Mouse (Mus musculus) hindbrain, embryonic 12.5 days (tissue): Measurements from ENCODE around the gene Gm21294. TPM values are rescaled to one million over a fixed set of nuclear protein-coding genes. Genes with fewer than 3 reads are reported as not detected.
"Not testable (repeated sequence)": the region's sequence is repeated elsewhere in the genome, so short reads cannot be mapped to it uniquely, and the experiment has no call there.

Source experiments
- ATAC-seq: fragments of 200-750 bp; cut with Nextera tagmentation; 2 replicates; pipeline ENCODE4 v1.8.0; 2017; ENCODE audit warnings: moderate TSS enrichment; ENCODE audit not compliant: low FRiP score
- H3K27ac ChIP-seq: fragments of 300-500 bp; sonication (generic); 2 replicates; pipeline ENCODE4 v1.5.1; 2016; ENCODE audit warnings: mild to moderate bottlenecking
- H3K27me3 ChIP-seq: fragments of 300-500 bp; sonication (generic); 2 replicates; pipeline ENCODE4 v1.6.1; 2016; ENCODE audit warnings: mild to moderate bottlenecking
- H3K36me3 ChIP-seq: fragments of 300-500 bp; sonication (generic); 2 replicates; pipeline ENCODE4 v1.6.1; 2016; ENCODE audit warnings: mild to moderate bottlenecking
- H3K4me1 ChIP-seq: fragments of 300-500 bp; sonication (generic); 2 replicates; pipeline ENCODE4 v1.6.1; 2016
- H3K4me2 ChIP-seq: fragments of 300-500 bp; sonication (generic); replicated peaks from 2 replicates; pipeline ENCODE4 v1.6.1; 2016; ENCODE audit warnings: mild to moderate bottlenecking
- H3K4me3 ChIP-seq: fragments of 300-500 bp; sonication (generic); 2 replicates; pipeline ENCODE4 v1.5.1; 2016; ENCODE audit warnings: mild to moderate bottlenecking
- H3K9ac ChIP-seq: fragments of 300-500 bp; sonication (generic); 2 replicates; pipeline ENCODE4 v1.6.1; 2016; ENCODE audit warnings: mild to moderate bottlenecking, moderate library complexity
- H3K9me3 ChIP-seq: fragments of 300-500 bp; sonication (generic); replicated peaks from 2 replicates; pipeline ENCODE4 v1.6.1; 2016; ENCODE audit warnings: mild to moderate bottlenecking
- WGBS: fragments of 180-500 bp; shearing (Covaris S2); methylation state at CpG from one replicate; pipeline ENCODE4 v1.1.7; 2016; 5-methylcytosine and 5-hydroxymethylcytosine counted together
- polyA plus RNA-seq: library from polyadenylated mRNA; unstranded; fragments of >200 nt; fragmentation: Nextera tagmentation; extraction: Ambion mirVana; gene quantifications from 2 replicates; pipeline ENCODE4 v1.2.1, GENCODE M21; 2016

Gm21294 gene
- not detected in 2 replicates for polyA plus RNA-seq

DNA sequence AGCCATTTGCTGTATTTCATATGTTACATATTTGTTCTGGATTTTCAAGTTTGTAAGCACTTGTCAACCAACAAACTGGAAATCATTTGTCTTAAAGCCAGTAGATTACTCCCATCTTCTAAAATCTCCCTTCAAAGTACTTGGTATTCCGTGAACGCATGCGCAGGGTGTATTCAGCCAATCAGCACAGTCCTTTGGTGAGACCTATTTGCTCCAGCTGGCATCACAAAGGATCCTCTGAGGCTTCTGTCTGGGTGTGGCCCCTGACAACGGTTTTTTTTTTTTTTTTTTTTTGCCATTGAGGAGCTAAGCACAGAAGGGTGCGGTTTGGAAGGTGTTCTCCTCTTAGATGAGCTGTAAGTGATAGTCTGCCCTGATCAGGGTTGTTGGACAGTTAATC is at the start of gene Gm21294:
Gm21294 (plus strand) TSS at position 301 of the 400 bp plus-strand sequence.
- H3K4me3 ChIP-seq, H3K27me3 ChIP-seq, H3K36me3 ChIP-seq, H3K27ac ChIP-seq, H3K9ac ChIP-seq, H3K4me1 ChIP-seq, ATAC-seq, H3K9me3 ChIP-seq, H3K4me2 ChIP-seq: not testable (repeated sequence)
- WGBS: no CpG with 5 or more reads among the region's 5 CpGs

DNA sequence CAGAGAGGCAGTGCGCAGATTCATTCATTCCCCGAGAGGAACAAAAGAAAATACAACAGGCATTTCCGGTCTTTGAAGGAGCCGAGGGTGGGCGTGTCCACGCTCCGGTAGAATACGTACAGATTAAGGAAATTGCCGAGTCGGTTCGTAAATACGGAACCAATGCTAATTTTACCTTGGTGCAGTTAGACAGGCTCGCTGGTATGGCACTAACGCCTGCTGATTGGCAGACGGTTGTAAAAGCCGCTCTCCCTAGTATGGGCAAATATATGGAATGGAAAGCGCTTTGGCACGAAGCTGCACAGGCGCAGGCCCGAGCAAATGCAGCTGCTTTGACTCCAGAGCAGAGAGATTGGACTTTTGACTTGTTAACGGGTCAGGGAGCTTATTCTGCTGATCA is 73.6 kb downstream of the Gm21294 start:
- not testable (repeated sequence) for ATAC-seq
- WGBS: 88% methylated on average over 6 of the region's 21 CpGs

More for the DNA sequence above, 73.6 kb downstream of the Gm21294 start:
- not testable (repeated sequence) for H3K9me3 ChIP-seq, H3K4me3 ChIP-seq, H3K27me3 ChIP-seq, H3K4me1 ChIP-seq, H3K36me3 ChIP-seq, H3K9ac ChIP-seq, H3K4me2 ChIP-seq, H3K27ac ChIP-seq
